Mouse (Mus musculus) G1E (cell line): Measurements from ENCODE around the gene Myl7. TPM values are rescaled to one million over a fixed set of nuclear protein-coding genes. Genes with fewer than 3 reads are reported as not detected.

Experiments
- ATAC-seq: 2 replicates; pipeline ENCODE4 v1.8.0; 2016; ENCODE audit warnings: mild to moderate bottlenecking; ENCODE audit not compliant: insufficient number of reproducible peaks, poor library complexity, low FRiP score, severe bottlenecking; ENCODE audit errors: extremely low read depth
- DNase-seq: peaks from one replicate; pipeline ENCODE4 v3.0.0; 2012; ENCODE audit warnings: low spot score
- H3K27me3 ChIP-seq: 2 replicates; pipeline ENCODE4 v1.6.1; 2012; ENCODE audit warnings: mild to moderate bottlenecking, low read length, inconsistent platforms; ENCODE audit not compliant: insufficient read depth
- H3K36me3 ChIP-seq: replicated peaks from 2 replicates; pipeline ENCODE3; 2012; ENCODE audit warnings: mild to moderate bottlenecking, inconsistent platforms
- H3K4me1 ChIP-seq: 2 replicates; pipeline ENCODE4 v1.6.1; 2012; ENCODE audit warnings: low read depth, low read length, inconsistent platforms, mixed read lengths; ENCODE audit not compliant: insufficient read depth
- H3K4me3 ChIP-seq: 2 replicates; pipeline ENCODE4 v1.5.1; 2012; ENCODE audit warnings: low read depth, mild to moderate bottlenecking, inconsistent platforms, low read length, moderate library complexity, mixed read lengths
- H3K9me3 ChIP-seq: replicated peaks from 2 replicates; pipeline ENCODE4 v1.6.1; 2012; ENCODE audit warnings: inconsistent platforms
- CTCF ChIP-seq: IDR thresholded peaks from 2 replicates; pipeline ENCODE4 v1.5.1; 2012; ENCODE audit warnings: low read depth, low read length, inconsistent platforms, mixed read lengths
- GATA1 ChIP-seq: IDR thresholded peaks from 2 replicates; pipeline ENCODE4 v1.6.1; 2012; ENCODE audit warnings: borderline replicate concordance, low read length, inconsistent platforms, mixed read lengths
- GATA2 ChIP-seq: IDR thresholded peaks from 2 replicates; pipeline ENCODE4 v1.6.1; 2012; ENCODE audit warnings: low read depth, low read length, inconsistent platforms, borderline replicate concordance
- POLR2AphosphoS5 ChIP-seq: IDR thresholded peaks from 2 replicates; pipeline ENCODE4 v1.6.1; 2012; ENCODE audit warnings: low read depth, low read length, inconsistent platforms; ENCODE audit not compliant: insufficient replicate concordance
- TAL1 ChIP-seq: conservative IDR thresholded peaks from 2 replicates; pipeline ENCODE4 v1.6.1; 2012; ENCODE audit warnings: low read depth, low read length, inconsistent platforms, mixed read lengths
- polyA plus RNA-seq: library from polyadenylated mRNA; stranded (reverse); fragments of >175 nt; gene quantifications from 2 replicates; pipeline ENCODE4 v1.2.3, GENCODE M21; 2012
- total RNA-seq, 2 experiments: library from RNA; stranded (forward) in 1 of 2; stranded (reverse) in 1 of 2; fragments of 200-1000 nt in 1 of 2; fragments of >200 nt in 1 of 2; fragmentation: Nextera tagmentation in 1 of 2; gene quantifications; 2 replicates each; pipeline ENCODE4 v1.2.3; 2014 to 2017

The Myl7 gene
- total and polyA plus RNA-seq, 3 experiments: not detected

GRCm38 (mm10) chr11:5877421-5877820, 21.2 kb downstream of the Myl7 start:
- Histone ChIP-seq H3K4me3 (peak overlapping the region; percentile 90), H3K36me3 (peaks cover 46% of the 10 kb centered on the region), H3K9me3 (no peaks in the 10 kb centered on the region), H3K4me1 (peaks cover 38% of the 10 kb centered on the region), H3K27me3 (no peaks in the 10 kb centered on the region)
- DNase-seq: peak; percentile 58
- no peak for TF ChIP-seq TAL1
- no peak for TF ChIP-seq CTCF
- TF ChIP-seq POLR2AphosphoS5: no peak
- TF ChIP-seq GATA2: no peak
- no peak for TF ChIP-seq GATA1
- no peak for ATAC-seq

GRCm38 (mm10) chr11:5873192-5873591, 25.4 kb downstream of the Myl7 start:
- TF ChIP-seq TAL1 (no peak), CTCF (no peak), GATA2 (no peak), GATA1 (no peak), POLR2AphosphoS5 (no peak)
- Histone ChIP-seq H3K36me3 (peaks cover 88% of the 10 kb centered on the region), H3K4me1 (peaks cover 25% of the 10 kb centered on the region), H3K4me3 (no peak overlapping the region), H3K27me3 (no peaks in the 10 kb centered on the region), H3K9me3 (no peaks in the 10 kb centered on the region)
- ATAC-seq (no peak), DNase-seq (no peak)

GRCm38 (mm10) chr11:5872707-5873106, 25.9 kb downstream of the Myl7 start:
- peaks cover 25% of the 10 kb centered on the region for H3K4me1 ChIP-seq
- no peak overlapping the region for H3K4me3 ChIP-seq
- TF ChIP-seq TAL1 (no peak), GATA2 (no peak), POLR2AphosphoS5 (no peak), GATA1 (no peak), CTCF (no peak)
- ATAC-seq (no peak), DNase-seq (no peak)
- peaks cover 88% of the 10 kb centered on the region for H3K36me3 ChIP-seq
- no peaks in the 10 kb centered on the region for H3K27me3 ChIP-seq
- no peaks in the 10 kb centered on the region for H3K9me3 ChIP-seq

- Histone ChIP-seq H3K4me3 (no peak overlapping the region), H3K36me3 (peaks cover 71% of the 10 kb centered on the region), H3K27me3 (peaks cover 8% of the 10 kb centered on the region; the same call in 1 of the 2 replicates), H3K4me1 (peaks cover 10% of the 10 kb centered on the region), H3K9me3 (no peaks in the 10 kb centered on the region)
- ATAC-seq: no peak
- DNase-seq: no peak
- TF ChIP-seq TAL1 (no peak), GATA1 (no peak), GATA2 (no peak), CTCF (no peak), POLR2AphosphoS5 (no peak)
These were observed 28.5 kb downstream of the Myl7 start for GRCm38 (mm10) chr11:5870069-5870468.

- H3K27me3 ChIP-seq: peaks cover 13% of the 10 kb centered on the region; the same call in 1 of the 2 replicates
- H3K4me1 ChIP-seq: peaks cover 6% of the 10 kb centered on the region
- H3K9me3 ChIP-seq: no peaks in the 10 kb centered on the region
- no peak for TF ChIP-seq TAL1
- no peak for TF ChIP-seq GATA1
- TF ChIP-seq GATA2: no peak
- no peak for TF ChIP-seq CTCF
- TF ChIP-seq POLR2AphosphoS5: no peak
- ATAC-seq (no peak), DNase-seq (no peak)
- no peak overlapping the region for H3K4me3 ChIP-seq
- H3K36me3 ChIP-seq: peaks cover 64% of the 10 kb centered on the region
These were observed 29.3 kb downstream of the Myl7 start for GRCm38 (mm10) chr11:5869331-5869730.

GRCm38 (mm10) chr11:5868324-5868723, 30.3 kb downstream of the Myl7 start:
- Histone ChIP-seq H3K4me3 (no peak overlapping the region), H3K4me1 (peaks cover 6% of the 10 kb centered on the region), H3K36me3 (peaks cover 54% of the 10 kb centered on the region), H3K27me3 (peaks cover 21% of the 10 kb centered on the region; the same call in 1 of the 2 replicates), H3K9me3 (no peaks in the 10 kb centered on the region)
- TF ChIP-seq POLR2AphosphoS5 (no peak), CTCF (no peak), TAL1 (no peak), GATA2 (no peak), GATA1 (no peak)
- ATAC-seq: no peak
- DNase-seq: no peak

GRCm38 (mm10) chr11:5867196-5867595, 31.4 kb downstream of the Myl7 start:
- DNase-seq (no peak), ATAC-seq (no peak)
- no peaks in the 10 kb centered on the region for H3K9me3 ChIP-seq
- H3K4me1 ChIP-seq: peaks cover 6% of the 10 kb centered on the region
- H3K36me3 ChIP-seq: peaks cover 43% of the 10 kb centered on the region
- TF ChIP-seq GATA1 (no peak), POLR2AphosphoS5 (no peak), TAL1 (no peak), GATA2 (no peak), CTCF (no peak)
- no peak overlapping the region for H3K4me3 ChIP-seq
- peaks cover 32% of the 10 kb centered on the region for H3K27me3 ChIP-seq
